Mouse (Mus musculus): ENCODE results near the gene N4bp3. TPM values are rescaled to one million over a fixed set of nuclear protein-coding genes. Genes with fewer than 3 reads are reported as not detected.
"Not testable (repeated sequence)": the region's sequence is repeated elsewhere in the genome, so short reads cannot be mapped to it uniquely, and the experiment has no call there.

Gene N4bp3
- total RNA-seq, 2 experiments from 2014 or later: 11.4 to 12.1 TPM

DNA sequence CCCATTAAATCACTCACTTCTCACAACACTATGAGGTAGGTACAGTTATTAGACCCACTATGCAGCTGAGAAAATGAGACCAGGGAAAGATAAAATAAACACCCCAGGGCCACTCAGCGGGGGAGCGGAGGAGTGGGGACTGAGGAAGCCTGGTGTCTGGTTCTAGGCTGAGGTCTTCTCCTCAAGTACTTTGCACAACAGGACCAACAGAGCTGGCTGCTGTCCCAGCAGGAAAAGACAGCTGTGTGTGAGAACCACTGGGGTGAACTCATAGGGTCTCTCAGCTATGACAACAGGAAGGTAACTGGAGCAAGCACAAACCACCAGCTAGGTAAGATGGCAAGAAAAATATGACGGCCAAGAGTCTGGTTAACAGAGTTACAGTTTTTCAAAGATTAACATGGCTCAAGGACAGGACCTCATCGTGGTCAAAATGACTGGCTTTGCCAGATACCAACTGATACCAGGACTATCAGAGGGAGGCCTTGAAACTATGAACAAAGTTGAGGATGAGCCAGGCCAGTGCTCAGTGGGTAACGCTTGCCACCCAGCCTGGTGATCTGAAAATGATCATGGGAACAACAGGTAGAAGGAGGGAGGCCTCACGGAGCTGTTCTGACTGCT is 18.4 kb downstream of the N4bp3 start:
- DNase-seq (ENCODE audit: low spot score in 2 of 2): no peak

DNA sequence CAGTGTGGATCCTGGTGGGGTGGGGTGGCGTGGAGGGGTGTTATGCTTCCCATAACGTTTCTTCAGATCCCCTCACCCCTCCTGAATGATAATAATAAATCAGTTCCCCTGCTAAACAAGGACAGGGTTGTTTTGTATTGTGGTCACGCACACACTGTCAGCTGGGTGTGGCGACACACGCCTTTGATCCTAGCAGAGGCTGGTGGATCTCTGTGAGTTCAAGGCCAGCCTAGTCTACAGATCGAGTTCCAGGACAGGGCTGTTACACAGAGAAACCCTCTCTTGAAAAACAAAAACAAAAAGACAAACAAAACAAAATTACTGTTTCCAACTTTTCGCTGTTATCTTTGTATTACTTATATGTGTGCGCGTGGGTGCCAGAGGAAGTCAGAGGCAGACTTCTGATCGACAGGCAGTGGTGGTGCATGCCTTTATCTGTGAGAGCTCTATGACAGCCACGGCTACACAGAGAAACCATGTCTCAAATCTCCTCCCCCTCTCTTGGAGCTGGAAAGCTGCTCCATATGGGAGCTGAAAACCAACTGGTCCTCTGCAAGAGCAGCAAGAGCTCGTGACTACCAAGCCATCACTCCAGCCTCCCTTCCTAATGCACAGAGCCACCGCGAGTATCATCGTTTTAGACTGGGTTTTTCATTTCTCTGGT is 20.9 kb downstream of the N4bp3 start:
- peak in 1 of 2 experiments; percentile 74 for DNase-seq (ENCODE audit: low spot score in 2 of 2)

GRCm38 (mm10) chr11:51627907-51628306 is 22.7 kb downstream of the N4bp3 start:
- DNase-seq (ENCODE audit: low spot score in 2 of 2): no peak

DNA sequence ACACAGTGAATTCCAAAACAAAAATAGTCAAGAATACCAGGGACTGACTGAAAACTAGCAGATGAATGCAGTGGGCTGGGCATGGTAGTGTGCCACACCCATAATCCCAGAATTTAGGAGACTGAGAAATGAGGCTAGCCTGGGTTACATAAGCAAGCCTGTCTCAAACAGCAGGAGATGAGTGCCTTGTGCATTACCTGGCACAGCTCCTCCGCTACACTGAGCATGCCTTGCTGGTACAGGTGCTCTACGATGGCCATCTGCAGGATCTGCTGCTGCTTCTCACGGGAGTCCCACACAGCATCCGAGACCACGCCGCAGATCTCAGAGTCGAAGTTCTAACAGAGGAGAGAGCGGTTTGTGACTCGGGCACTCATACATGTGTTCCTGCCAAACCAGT is 23.2 kb downstream of the N4bp3 start:
- no peak for DNase-seq (ENCODE audit: low spot score in 2 of 2)

DNA sequence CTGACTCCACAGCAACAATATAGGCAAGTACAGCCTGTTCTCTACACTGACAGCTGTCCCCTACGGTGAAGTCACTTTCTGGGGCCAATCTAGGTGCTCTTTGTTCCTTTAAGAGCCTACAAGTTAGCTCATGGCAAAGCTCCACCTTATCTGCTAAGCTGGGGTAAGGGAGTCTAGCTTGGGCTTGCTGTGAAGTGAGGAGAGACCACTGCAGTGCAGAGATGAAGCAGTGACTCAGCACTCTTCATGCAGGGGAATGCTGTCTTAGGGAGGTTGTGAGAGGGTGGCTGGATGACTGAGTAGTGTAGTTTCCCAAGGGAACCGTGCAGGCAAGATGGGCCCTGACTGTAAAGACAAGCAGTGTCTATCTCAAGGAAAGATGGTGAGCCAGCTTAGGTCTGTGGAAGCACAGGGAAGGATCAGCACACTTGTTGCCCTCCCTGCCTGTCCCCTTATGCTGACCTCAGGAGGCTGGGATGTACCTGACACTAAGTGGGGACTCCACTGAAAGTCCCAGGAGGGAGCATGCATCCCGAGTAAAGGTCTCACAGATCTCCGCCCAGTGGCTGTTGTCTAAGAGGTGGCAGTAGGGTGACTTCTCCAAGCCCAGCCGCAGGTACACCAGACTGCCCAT is 25.3 kb downstream of the N4bp3 start:
- no peak for DNase-seq (ENCODE audit: low spot score in 2 of 2)

DNA sequence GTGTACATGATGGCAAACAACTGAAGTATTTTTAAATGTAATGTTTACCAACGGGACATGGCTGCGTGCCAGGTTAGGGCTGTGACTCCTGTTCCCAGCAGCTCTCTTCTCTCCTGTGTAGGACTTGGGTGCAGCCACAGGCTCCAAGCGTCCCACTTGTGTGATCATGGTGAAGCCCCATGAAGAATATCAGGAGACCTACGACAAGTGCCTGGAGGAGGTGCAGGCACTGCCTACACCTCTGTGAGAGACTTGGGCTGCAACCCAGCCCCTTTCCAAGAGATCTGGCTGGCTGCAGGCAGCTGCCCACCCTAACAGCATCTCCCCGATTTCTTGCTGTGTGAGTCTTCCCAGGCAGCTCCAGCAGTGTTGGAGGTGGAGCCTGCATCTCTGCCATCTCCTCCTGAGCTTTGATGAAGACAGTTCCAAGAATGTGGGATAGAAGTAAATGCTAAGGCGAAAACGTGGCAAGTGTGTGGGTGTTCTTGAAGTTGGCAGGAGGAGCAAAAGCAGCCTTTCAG is 27.6 kb downstream of the N4bp3 start:
- DNase-seq (ENCODE audit: low spot score in 2 of 2): no peak

- DNase-seq (ENCODE audit: low spot score in 2 of 2): no peak
Measured at GRCm38 (mm10) chr11:51621776-51622175, 28.9 kb downstream of the N4bp3 start.

- no peak for DNase-seq (ENCODE audit: low spot score in 2 of 2)
Measured at GRCm38 (mm10) chr11:51620084-51620483, 30.6 kb downstream of the N4bp3 start.

DNA sequence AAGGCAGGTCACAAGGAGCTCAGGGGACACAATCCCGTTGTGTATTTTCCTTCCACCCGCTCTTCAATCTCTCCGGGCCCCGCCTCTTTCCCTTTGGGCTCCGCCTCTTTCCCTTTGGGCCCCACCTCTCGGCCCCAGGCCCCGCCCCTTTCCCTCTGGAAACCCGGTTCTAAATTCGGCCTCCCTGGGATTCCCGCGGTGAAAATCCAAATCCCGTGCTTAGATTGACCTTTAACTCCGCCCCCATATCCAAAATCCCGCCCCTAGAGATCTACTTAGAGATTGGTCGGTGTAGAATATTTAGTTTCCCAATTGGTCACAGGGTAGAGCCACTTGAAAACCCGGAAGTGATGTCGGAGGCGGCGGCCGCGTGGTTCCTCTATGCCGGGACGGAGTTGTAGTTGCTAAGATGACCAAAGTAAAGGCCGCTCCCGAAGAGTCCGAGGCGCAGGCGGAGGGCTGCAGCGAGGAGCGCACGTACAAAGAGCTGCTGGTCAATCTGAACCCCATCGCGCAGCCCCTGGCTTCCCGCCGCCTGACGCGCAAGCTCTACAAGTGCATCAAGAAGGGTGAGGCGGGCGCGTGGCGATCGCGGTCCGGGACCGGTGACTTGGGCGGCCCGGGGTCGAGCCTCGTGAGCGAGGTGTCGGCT is 31.1 kb downstream of the N4bp3 start, which contains the start of gene Nhp2:
TSS of gene Nhp2 (plus strand) at position 327 of the 652 bp plus-strand sequence.
- peak; percentile 87 to 96 for DNase-seq (ENCODE audit: low spot score in 2 of 2)

DNA sequence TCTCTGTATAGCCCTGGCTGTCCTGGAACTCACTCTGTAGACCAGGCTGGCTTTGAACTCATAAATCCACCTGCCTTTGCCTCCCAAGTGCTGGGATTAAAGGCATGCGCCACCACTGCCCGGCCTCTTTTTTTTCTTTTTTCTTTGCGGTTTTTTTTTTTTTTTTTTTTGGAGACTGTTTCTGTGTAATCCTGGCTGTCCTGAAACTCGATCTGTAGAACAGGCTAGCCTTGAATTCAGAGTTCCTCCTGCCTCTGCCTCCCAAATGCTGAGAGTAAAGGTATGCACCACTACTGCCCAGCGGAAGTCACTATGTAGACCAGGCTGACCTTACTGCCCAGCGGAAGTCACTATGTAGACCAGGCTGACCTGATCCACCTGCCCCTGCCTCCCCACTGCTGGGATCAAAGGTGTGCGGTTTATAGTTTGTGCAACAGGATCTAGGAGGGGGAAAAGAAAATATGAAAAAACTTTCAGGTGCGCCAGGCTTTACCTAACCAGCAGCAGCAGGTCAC is 31.7 kb downstream of the N4bp3 start:
- DNase-seq (ENCODE audit: low spot score in 2 of 2): no peak

- peak; percentile 60 to 81 for DNase-seq (ENCODE audit: low spot score in 2 of 2)
Measured at GRCm38 (mm10) chr11:51617693-51618092, 32.9 kb downstream of the N4bp3 start.

DNA sequence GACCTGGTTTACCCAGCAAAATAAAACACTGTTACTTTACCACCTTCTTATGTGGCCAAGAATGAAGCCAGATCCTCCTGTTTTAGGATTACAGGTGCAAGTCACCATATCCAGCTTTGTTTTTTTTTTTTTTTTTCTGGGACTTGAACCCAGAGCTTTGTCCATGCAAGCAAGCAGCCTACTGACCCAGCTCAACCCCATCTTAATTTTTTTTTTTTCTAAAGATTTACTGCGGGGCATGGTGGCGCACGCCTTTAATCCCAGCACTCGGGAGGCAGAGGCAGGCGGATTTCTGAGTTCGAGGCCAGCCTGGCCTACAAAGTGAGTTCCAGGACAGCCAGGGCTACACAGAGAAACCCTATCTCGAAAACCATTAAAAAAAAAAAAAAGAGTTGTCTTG is 34.5 kb downstream of the N4bp3 start:
- not testable (repeated sequence) for DNase-seq (ENCODE audit: low spot score in 2 of 2)

DNA sequence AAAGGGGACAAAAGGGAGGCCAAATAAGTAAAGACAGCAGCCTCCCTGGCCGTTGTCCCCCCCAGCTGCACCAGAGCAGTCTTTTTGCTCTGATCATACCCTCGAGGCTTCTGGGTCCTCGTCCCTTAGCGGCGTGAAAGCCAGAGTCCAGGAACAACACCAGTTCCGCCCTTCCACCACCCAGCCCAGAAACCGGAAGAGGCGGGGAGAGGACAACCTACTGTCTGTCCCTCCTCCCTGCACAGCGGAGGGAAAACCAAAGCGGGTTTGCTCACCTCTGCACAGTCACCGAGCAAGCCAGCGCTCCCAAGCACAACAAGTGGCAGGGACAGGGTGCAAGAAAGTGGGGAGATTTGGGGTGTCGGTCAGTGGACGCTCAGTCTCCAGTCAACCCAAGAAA is 35.0 kb downstream of the N4bp3 start:
- no peak for DNase-seq (ENCODE audit: low spot score in 2 of 2)

- no peak for DNase-seq (ENCODE audit: low spot score in 2 of 2)
Measured at GRCm38 (mm10) chr11:51615129-51615528, 35.5 kb downstream of the N4bp3 start.

DNA sequence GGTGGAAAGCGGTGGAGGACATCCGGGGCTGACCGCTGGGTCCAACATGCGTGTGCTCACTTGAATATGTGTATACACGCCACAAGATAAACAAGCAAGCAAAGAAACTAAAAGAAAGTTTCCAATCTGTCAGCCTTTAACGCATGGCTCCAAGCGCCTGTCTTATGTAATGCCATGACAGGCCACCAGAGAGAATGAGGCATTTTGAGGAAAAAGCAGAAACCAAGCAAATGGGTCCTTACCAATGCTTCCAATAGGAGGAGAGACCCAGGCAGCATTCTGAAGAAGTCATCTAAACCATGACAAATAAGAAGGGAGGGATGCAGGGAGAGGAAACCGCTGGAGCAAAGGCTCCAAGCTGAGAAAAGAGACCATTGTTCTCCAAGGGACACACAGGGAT is 36.4 kb downstream of the N4bp3 start:
- DNase-seq (ENCODE audit: low spot score in 2 of 2): no peak

DNA sequence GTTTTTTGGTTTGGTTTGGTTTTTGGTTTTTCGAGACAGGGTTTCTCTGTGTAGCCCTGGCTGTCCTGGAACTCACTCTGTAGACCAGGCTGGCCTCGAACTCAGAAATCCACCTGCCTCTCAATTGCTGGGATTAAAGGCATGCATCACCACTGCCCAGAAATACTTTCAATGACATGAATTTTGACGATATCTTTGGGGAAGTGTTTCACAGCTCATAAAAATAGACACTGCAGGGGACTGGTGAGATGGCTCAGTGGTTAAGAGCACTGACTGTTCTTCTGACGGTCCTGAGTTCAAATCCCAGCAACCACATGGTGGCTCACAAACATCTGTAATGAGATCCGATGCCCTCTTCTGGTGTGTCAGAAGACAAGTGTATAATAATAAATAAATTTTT is 40.7 kb downstream of the N4bp3 start:
- not testable (repeated sequence) for DNase-seq (ENCODE audit: low spot score in 2 of 2)

GRCm38 (mm10) chr11:51609266-51609909 is 41.3 kb downstream of the N4bp3 start:
- DNase-seq (ENCODE audit: low spot score in 2 of 2): no peak

- DNase-seq (ENCODE audit: low spot score in 2 of 2): no peak
Measured at GRCm38 (mm10) chr11:51607096-51607738, 43.4 kb downstream of the N4bp3 start.

DNA sequence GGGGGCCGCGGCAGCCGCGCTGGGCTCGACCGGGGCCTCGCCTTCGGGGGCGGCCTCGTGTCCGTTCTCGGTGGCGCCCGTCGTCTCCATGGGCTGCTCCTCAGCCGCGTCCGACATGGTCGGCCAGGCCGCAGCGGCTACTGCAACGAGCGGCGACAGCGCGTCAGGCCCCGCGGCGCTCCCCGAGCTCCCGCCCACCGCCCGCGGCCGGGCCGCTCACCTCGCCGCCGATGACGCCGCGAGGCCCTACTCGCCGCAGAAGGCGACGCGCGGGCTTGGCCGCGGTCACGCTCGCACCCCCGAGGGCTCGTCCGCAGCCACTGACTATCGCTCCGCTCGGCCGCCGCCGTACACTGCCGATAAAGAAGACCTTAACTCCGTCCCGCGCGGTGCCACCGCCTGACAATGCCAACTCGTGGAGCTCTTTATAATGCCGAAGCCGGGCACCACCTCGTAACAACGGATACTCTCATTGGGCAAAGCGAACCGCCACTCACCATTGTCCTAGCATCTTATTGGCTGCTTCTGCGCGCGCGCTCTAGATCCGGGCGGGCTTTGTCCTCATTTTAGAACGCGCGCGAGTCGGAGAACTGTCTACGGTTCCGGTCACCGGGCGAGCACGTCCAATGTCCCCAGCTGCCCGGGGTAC is 44.1 kb downstream of the N4bp3 start, which contains the start of gene Hnrnpab:
TSS of gene Hnrnpab (minus strand) at position 401 of the 649 bp plus-strand sequence.
- peak; percentile 99 for DNase-seq (ENCODE audit: low spot score in 2 of 2)

Data from layer of hippocampus, postnatal 14 days (tissue).